Mouse (Mus musculus) 416B (cell line): Measurements from ENCODE around the gene Arfgap3.
"Not testable (repeated sequence)": the region's sequence is repeated elsewhere in the genome, so short reads cannot be mapped to it uniquely, and the experiment has no call there.

Experiments
- DNase-seq: peaks from one replicate; pipeline ENCODE4 v3.0.0; 2011; ENCODE audit warnings: low read depth

The Arfgap3 gene

GRCm38 (mm10) chr15:83344956-83345355 lies 5.1 kb downstream of the Arfgap3 start:
- peak; percentile 81 for DNase-seq

GRCm38 (mm10) chr15:83344157-83344556 lies 5.9 kb downstream of the Arfgap3 start:
- peak; percentile 86 for DNase-seq

- DNase-seq, result no peak
Observed at GRCm38 (mm10) chr15:83338908-83339307, 11.1 kb downstream of the Arfgap3 start.

DNA sequence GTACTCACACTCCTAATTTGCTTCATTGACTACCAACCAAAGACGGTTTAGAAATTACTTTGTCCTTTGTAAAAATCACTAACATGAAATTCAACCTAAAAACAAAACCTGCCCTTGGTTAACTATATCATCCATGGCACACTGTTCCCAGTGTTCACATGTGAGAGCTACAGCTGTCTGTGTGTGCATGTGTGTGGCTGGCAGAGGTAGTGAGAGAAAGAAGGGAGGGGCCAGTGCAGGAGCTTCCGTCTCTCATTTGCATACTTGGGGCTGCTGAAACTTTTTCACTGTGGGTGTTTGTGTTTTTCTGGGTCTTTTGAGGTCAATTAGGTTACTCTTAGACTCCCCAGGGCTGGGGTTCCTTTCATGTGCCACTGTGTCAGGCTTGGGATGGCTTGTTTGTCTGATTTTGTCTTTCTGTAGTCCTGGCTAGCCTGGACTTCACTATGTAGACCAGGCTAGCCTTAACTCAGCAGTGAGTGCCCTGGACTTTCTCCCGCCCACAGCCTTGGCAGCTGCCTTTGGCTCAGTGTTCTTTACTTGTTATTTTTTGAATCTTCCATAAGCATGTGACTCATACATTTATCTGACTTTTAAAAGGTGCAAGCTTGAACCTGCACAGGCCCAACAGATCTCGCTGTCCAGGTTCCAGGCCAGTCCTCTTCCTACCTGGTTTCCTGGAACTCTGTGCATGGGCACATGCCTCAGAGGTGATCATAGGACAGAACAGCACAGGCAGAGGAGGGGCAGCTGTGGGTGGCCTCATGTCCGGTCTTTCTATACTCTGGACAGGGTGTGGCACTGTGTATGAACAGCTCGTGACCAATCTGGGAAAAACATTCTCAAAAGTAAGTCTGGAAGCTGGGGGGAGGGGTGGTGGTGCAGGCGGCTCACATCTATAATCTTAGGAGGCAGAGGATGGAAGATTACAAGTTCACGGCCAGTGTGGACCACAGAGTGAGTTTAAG lies 11.9 kb downstream of the Arfgap3 start:
- DNase-seq, result no peak

- peak; percentile 33 for DNase-seq
Observed at GRCm38 (mm10) chr15:83332373-83332772, 17.7 kb downstream of the Arfgap3 start.

GRCm38 (mm10) chr15:83328952-83329351 lies 21.1 kb downstream of the Arfgap3 start:
- no peak for DNase-seq

DNA sequence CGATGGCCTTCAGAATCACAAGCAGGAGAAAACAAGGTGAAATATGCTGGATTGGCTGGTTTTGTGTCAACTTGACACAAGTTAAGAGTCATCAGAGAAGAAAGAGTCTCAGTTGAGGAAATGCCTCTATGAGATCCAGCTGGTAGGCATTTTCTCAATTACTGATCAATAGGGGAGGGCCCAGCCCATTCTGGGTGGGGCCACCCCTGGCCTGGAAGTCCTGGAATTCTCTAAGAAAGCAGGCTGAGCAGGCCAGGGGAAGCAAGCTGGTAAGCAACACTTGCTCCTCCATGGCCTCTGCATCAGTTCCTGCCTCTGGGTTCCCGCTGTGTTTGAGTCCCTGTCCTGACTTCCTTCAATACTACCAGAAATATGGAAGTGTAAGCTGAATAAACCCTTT lies 27.0 kb downstream of the Arfgap3 start:
- DNase-seq, result no peak

DNA sequence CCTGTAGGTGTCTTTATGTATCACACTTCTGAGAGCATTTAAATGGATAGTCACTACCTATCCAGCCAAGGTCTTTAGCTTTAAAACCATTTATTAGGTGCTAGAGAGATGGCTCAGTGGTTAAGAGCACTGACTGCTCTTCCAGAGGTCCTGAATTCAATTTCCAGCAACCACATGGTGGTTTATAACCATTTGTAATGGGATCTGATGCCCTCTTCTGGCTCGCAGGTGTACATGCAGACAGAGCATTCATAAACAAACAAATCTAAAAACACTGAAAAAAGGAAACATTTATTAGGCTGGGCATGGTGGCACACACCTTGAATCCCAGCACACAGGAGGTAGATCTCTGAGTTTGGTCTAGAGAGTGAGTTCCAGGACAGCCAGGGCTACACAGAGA lies 35.1 kb downstream of the Arfgap3 start:
- DNase-seq, result peak; percentile 28

- no peak for DNase-seq
Observed at GRCm38 (mm10) chr15:83309878-83310277, 40.2 kb downstream of the Arfgap3 start.

GRCm38 (mm10) chr15:83308708-83309107 lies 41.3 kb downstream of the Arfgap3 start:
- DNase-seq, result not testable (repeated sequence)

- no peak for DNase-seq
Observed at GRCm38 (mm10) chr15:83306181-83306580, 43.9 kb downstream of the Arfgap3 start.

- DNase-seq, result no peak
Observed at GRCm38 (mm10) chr15:83305192-83305921, 44.7 kb downstream of the Arfgap3 start.

- no peak for DNase-seq
Observed at GRCm38 (mm10) chr15:83304804-83305191, 45.2 kb downstream of the Arfgap3 start.

DNA sequence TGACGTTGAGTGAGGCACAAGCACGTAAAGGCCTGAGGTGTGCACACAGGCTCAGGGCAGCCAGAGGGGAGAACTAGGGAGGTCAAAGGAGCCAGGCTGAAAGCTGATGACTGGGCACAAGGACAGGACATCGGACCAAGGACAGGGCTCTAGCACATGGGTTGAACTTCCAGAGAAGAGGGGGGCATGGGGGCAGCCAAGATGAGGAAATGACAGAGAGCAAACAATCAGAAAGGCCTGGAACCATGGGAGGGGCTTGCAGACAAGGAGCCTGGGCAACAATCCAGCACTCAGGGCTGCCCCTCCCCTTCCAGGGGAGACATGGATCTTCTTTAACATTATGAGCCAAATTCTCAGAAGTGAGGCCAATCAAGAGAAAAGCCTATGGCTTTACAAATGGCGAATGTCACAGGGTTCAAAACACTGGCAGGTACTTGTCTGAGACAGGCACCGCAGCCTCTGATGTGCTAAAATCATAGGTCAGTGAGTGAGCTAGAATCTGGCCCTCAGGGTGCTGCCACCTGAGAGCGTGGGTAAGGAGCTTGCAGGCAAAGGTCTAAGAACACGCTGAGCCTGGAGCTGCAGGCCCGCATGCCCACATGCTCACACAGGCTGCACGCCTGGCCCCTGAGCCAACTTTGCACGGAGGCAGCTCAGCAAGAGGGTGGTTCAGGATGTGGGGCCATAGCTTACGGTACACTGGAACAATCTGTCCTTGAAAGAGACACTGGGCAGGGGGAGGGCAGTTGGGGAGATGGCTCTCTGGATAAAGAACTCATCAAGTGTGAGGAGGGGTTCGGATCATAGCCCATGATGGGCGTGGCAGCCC lies 46.2 kb downstream of the Arfgap3 start:
- no peak for DNase-seq

GRCm38 (mm10) chr15:83299916-83300582 lies 50.0 kb downstream of the Arfgap3 start:
- no peak for DNase-seq

DNA sequence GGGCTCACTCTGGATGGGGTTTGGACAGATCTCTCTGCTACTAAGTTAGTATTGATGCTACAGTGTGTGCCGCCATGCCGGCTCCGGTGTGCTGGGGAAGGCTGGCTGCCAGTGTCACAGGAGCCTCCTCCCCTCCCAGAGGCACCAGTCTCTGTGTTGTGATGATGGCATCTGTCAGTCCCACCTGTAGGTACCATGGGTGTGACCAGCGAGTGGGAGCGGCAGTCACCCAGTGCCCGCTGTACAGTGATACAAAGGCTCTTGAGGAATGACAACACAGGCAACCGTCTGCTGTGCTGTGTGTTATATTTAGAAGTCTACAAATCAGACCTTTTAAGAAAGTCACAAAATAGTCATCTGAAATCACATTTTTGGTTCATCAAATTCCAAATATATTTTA lies 50.6 kb downstream of the Arfgap3 start:
- no peak for DNase-seq

DNA sequence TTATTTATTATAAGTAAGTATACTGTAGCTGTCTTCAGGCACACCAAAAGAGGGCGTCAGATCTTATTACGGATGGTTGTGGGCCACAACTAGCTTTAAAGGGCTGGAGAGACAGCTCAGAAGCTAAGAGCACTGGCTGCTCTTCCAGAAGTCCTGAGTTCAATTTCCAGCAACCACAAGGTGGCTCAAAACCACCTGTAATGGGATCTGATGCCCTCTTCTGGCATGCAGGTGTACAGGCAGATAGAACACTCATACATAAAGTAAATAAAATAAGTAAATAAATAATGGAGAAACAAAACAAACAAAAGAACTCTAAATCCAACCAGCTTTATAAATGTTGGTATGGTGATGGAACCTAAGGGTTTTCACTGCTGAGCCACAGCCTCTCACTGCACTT lies 51.2 kb downstream of the Arfgap3 start:
- no peak for DNase-seq

GRCm38 (mm10) chr15:83298313-83298712 lies 51.7 kb downstream of the Arfgap3 start:
- DNase-seq, result peak; percentile 23

- no peak for DNase-seq
Observed at GRCm38 (mm10) chr15:83296771-83297311, 53.2 kb downstream of the Arfgap3 start.

- DNase-seq, result peak; percentile 26
Observed at GRCm38 (mm10) chr15:83296050-83296449, 54.0 kb downstream of the Arfgap3 start.

GRCm38 (mm10) chr15:83294954-83295353 lies 55.1 kb downstream of the Arfgap3 start:
- DNase-seq, result peak; percentile 10
